Mouse (Mus musculus) brain, adult 2 months (tissue): ENCODE data around the gene Fam19a2.

Source experiments
- DNase-seq: peaks from one replicate; pipeline ENCODE4 v3.0.0; 2011; ENCODE audit warnings: low read depth, low spot score

Fam19a2 gene

DNA sequence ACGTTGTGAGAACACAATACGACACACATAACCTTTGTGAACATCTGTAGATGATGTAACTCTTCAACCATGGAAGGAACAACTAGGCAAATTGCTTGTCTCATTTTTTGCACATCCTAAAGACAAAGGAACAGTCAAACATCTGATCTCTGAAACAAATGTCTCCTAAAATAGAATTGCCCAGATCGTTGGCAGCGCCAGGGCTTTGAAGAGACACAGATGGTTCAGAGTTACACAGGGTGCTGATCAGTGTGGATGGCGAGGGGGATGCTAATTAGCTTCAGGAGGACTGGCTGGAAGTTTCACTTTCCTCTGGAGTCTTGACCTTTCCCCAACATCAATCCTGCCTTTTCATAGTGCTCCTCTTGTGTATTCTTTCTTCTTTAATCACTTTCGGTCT is 284.6 kb downstream of the Fam19a2 start:
- DNase-seq, result peak; percentile 73

DNA sequence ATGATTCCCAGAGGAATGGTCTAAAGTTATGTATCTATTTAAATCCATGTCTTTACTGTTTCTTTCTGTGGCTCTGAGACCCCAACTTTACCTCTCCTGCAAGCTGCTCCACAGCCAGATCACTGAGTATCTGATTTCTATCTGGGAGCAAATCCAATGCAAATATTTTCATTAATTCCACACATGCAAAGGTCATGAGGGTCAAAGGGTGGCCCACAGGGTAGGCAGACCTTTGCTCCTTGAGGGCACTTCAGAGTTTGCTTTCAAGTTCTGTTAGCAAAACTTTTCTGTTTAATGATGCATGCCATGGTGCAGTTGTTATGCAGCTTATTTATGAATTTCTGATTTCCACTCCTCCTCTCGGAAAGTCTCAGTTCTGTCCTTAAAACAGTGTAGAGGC is 303.9 kb downstream of the Fam19a2 start:
- no peak for DNase-seq

DNA sequence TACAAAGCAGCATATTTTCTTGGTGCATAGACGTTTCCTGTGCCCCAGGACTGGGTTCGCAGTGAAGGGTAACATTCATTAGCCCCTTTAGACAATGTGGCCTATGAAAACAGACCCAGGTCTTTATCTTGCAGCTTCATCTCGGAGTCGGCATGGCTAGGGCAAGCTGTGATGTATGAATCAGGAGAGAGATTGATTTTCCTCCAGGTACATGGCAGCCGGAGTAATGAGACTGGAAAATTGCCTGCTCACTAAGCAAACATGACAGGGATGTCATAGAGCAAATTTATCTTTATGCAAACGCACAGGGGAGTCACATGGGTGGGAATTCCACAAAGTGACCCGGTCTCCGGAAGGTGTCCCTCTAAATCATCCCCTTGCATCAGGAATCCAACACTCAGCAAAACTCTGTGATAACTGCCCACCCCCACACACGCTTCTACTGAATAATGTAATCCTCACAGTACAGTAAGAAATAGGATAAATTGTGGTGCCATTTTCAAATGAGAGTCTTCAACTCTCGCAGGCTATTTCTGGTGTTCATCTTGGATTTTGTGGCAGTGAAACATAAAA is 306.9 kb downstream of the Fam19a2 start:
- DNase-seq, result no peak

DNA sequence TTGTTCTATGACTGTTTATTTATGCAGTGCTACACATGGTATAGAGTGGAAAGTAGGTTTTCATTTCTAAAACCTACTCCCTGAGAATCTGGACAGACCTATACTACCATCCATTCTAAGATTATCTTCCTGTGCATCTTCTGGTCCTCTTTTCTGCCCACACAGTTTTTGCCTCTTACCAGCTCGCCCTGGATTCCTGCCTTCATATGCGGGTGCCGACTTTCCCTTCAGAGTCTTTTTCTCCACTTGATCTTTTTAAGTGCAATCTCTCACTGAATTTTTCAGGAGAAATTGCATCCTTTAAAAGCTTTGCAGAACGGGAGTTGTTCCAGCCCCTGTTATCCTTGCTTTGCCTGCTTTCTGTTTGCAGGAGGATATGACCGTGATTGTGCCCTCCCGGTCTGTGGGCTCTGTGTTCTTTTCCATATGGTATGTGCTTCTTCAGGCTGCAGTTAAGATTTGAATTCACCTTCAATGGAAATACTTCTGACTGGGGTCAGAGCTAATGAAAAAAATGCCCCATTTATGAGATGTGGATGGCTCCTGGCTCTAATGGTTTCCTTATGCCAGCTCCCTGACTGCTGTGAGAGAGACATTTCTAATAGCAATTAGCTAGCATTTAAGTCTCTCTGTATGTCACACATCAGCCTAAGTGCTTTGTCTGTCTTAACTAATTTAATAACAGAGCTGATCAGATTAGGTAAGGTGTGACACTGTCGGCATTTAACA is 308.7 kb downstream of the Fam19a2 start:
- peak; percentile 77 for DNase-seq

DNA sequence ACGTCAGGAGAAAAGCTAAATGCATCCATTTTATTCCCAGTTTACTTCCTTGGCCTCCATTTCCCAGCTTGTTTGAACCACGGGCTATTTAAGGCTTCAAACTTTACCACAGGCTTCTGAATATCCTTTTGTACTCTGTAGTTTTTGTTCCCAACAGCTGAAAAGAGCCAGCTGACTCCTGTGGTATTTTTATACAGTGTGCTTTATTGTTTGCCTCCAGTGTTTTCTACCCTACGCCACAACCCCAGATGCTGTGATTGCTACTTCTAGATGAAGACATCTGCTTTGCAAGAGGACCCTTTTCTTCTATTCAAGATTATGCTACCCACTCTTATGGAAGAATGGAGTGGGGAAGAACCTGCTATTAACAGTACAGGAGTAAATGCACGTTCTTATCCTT is 314.0 kb downstream of the Fam19a2 start:
- peak; percentile 75 for DNase-seq

DNA sequence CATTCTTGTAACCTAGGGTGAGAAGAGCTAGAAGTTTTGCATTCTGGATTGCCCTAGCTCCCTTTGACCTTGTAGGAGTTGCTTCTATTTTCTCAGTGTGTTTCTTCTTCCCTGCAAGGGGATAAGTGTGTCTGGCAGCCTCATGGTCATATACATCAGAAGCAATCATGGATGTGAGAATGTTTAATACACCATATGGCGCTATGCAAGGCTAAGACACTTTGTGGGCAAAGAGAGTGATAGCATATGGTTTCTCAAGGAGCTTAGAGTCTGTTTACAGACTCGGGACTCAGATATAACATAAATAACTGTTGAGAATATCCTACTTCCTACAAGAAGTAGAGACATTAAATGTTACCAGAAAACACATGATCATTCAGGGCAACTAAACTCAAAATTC is 315.2 kb downstream of the Fam19a2 start:
- DNase-seq, result peak; percentile 54

DNA sequence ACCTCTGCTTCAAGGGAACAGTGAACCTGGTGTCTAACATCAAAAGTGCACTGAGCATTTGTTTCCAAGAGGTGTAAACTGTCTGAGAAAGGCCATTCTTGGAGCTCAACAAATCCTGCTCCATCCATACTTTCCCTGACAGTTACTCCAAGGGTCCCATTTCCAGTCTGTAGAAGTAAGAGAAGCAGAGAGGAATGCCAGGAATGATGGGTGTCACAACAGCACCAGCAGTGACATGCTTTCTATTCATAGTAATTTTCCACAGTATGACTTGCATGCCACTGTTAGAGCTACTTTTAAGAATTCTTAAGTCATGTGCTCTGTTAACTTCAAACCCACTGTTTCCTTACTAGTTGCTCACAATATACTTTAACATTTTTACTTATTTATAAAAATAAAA is 331.2 kb downstream of the Fam19a2 start:
- no peak for DNase-seq

DNA sequence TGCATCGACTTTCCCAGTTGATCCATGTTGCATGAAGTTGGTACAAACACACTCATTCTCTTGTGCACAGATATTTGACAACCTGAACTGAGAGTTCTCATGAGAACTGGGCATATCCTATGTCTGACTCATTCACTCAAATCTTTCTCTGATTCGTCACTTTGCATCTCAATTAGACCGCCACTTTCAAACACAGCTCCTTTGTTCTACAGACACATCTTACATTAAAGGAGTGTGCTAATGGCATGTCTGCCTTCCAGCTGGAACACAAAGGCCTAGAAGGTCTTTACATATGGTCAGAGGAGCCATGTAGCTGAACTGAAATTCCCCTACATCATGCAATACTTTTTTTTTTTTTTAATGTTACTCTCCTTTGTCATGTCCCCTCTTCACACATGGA is 333.3 kb downstream of the Fam19a2 start:
- DNase-seq, result no peak

DNA sequence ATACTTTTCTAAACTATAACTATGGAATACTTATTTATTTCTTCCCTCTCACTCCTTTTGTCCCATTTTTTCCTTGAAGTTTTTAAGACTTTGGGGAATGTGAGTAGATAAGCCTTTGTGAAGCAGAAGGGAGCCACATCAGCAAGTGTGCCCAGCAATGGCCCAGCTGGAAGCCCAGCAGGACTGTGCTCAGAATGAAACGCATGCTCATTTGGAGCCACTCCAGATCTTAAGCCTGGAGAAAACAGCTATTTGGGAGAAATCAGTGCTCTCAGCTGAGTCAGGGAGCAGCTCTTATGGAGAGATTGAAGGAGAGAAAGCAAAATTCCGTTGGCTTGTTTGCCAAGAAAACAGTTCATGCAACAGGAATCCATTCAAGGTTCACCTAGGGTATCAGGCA is 341.9 kb downstream of the Fam19a2 start:
- peak; percentile 64 for DNase-seq

DNA sequence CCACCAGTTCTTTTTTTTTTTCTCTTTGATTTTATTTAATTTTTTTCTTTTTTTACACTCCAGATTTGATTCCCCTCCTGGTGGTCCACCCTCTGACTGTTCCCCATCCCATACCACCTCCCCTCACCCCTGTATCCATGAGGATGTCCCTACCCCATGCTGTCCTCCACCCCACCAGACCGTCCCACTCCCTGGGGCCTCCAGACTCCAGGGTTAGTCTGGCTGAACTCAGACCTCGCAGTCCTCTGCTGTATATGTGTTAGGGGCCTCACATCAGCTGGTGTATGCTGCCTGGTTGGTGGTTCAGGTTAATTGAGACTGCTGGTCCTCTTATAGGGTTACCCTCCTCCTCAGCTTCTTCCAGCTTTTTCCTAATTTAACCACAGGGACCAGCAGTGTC is 362.9 kb downstream of the Fam19a2 start:
- no peak for DNase-seq

DNA sequence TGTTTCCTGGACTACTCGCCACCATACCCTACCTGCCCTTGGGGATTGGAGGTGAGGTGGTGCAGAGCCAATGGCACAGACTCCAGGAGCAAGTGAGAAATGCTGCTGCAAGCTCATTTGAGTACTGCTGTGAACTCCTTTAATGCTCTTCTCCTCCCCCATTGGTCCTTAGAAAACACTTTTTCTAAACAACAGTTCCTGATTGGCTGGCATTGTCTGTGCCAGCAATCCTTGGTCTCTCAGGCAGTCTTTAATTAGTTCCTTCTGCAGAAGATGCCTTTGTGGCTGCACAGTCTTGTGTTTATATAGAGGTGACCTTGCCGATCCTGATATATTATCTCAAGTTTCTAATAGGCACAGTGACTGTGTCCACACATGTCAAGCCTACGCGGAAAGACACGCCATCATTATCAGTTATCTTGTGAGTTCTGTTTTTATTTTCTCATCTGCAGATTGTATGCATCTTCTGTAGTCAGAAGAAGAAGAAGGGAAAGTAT is 365.5 kb downstream of the Fam19a2 start:
- DNase-seq, result no peak

DNA sequence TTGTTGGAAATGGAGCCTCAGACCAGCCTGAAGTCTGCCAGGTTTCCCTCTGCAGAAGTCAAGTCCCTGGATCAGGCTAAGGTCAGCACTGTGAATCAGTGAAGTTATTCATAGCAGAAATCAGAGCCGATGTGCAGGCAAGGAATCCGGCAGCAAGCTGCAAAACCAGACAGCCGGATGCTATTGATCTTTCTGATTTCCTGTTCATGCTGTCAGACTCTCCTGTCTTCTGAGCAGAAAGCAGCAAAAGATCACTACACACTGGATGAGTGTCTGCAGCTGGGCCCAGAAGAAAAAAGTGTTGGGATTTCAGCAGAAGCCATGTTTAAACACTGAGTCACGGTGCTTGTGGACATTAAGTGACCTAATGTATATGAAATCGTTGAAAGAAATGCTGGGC is 368.2 kb downstream of the Fam19a2 start:
- peak; percentile 37 for DNase-seq

DNA sequence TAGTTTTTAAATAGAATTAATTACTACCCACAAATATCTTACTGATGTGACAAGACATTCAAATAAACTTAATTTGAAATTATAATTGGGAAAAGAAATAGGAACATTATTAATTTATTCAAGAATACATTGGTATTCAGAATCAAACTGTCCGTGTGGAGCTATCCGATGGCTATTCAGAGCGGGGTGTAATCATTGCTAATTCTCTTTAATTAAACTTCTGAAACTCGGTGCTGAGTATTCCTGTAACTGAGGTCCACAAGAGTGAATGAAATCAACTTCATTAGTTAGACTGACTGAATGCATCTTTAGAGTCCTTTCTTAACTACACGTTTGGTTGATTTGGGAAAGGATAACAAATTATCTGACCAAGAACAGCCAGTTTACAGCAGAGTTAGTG is 372.9 kb downstream of the Fam19a2 start:
- no peak for DNase-seq

DNA sequence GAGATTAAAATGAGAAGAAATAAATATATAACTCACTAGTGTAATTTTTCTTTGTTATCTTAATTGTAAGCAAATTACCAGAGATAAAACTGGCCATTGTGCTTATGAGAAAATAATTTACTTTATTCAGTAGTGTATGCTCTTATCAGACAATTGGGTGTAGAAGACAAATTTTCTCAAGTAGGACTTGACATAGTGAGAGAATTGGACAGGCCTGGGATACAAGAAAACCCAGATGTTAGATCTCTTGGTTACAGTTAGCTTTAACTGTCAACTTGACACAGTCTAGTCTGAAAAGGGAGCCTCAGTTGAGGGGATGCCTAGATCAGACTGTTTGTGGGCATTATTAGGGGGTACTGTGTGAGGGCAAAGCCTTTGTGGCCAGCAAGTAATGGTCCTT is 373.7 kb downstream of the Fam19a2 start:
- DNase-seq, result no peak

DNA sequence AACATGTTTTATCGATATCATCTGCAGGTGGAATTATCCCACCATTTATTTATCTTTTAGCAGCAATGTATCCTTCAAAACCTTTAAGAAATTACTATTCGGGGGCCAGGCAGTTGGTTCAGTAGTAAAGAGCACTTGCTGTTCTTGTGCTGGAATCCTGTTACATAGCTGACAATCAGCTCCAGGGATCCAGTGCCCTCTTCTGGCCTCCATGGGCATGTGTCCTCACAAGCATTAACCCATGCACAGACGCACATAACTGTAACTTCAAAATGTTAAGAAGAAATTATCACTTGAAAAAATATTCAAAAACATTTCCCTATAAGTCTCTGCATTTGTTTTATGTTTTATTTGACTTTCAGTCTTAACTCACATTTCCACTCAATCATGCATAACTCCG is 381.8 kb downstream of the Fam19a2 start:
- no peak for DNase-seq

DNA sequence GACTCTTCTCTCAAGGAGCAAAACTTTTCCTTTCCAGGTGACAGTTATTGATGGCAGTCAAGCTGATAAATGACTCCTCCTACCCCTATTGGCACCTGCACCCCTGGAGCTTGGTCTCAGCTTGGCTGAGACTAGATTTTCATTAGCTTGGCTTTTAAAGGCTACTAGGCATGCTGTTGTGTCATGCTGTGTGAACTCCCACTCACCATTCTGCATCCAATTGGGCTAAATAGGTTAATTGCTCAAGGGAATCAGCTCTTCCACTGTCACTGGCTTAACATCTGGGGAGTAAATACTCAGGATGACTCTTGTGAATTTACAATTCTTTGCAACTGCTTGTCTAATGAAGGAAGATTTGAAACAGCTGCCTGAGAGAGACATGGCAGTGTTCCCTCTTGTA is 407.4 kb downstream of the Fam19a2 start:
- no peak for DNase-seq

DNA sequence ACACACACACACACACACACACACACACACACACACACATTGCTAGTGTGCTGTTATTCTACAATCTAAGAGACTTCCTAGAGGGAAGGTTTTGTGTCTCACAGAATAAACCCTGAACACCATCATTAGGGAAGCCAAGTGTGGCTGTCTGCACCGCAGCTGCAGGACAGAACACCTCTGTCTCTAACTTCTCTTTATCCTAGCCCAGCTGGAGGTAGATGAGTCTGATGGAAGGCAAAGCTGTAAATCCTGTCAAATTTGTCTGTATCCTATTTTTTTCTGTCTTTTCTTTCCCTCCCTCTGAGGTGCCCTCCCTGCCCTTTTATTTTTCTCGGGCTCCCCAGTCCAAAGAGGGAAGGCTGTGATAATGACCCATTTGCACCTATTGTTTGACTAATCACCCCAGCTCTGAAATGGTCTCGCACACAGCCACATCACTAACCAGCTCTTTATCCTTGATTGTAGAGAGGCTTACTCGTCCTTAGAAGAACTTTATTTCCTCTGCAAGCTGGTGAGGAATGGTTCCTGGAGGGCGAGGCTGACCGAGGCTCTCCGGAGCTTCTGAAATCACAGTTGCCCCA is 414.6 kb downstream of the Fam19a2 start:
- no peak for DNase-seq

DNA sequence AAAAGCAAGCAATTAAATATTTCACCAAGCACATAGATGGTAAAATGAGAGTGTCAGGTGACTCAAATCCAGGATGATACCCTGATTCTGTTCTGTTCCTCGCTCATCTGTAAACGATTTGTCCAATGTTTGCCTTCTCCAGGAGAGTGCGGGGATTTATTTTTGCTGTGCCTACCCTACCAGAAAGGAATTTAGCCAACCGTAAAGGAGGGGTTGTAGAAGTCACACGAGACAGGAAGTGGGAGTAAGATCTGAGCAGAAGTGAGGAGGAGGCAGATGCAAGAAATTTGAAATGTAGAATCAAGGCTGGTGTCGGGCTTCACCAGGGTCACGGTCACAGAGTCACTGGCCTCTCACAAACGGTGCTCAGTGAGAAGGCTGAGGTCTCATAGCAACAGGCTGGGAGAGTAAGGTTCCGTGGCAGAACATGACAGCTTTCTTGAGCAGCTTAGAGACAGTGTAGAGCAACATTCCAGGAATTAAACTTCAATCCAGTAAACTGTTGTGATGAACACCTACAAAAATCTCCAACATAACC is 419.0 kb downstream of the Fam19a2 start:
- DNase-seq, result no peak

DNA sequence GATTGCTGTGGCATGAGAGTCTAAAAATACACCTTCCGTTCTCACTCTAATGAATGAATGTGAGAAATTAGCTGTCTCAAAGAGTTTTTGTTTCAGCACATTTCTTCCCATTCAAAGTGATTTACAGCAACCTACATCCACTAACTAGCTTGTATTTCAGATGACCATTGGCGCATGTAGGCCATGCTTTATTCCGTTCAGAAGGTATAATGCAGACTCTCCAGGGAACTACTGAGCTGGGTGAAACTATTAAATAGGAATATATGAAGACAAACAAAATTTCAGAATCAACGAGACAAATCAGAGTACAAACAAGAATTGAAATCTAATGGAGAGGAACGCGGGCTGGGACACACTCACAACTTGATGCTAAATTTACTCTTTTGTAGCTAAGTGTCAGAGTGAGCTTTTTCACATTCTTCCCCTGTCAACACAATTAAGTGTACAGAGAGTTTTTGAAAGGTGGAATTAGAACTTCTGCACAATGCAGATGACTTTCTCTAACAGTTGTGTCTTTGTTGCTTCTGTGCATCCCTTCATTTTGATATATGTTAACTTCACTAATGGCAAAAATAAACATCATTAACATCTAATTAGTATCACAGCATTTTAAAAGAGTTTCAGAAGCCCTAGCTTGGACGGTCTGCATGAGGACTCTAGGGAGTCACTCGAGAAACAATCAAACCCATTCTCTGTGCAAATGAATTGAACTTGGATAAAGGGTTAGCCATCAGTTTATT is 428.6 kb downstream of the Fam19a2 start:
- DNase-seq, result no peak

DNA sequence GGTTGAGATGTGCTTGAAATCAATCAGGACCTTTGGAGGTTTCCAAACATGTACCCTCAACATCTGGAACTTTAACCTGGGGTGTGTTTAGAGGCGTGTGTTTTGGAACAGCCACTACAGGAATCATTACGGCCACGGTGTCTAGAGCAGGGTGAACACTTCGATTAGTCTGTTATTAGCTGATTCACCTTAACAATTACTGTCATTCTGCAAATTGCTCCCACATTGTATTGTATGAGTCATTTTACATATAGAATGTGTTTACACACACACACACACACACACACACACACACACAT is 429.1 kb downstream of the Fam19a2 start:
- DNase-seq, result no peak

DNA sequence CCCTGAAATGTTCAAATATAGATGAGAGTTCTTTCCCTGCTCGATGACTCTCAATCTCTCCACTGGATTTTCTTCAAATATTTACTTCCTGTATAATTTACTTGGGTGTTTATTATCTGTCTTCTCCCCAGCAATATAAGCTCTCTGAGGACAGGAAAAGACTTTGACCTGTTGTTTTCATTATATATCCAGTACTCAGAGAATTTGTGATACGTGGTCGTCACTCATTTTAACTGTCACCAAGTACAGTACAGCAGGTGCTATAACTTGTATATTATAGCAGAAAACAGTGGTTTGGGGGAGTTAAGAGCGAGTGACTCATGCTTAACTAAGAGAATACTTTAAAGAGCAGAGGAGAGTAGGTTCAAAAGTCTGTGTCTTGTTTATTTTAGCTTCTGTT is 438.8 kb downstream of the Fam19a2 start:
- DNase-seq, result no peak

DNA sequence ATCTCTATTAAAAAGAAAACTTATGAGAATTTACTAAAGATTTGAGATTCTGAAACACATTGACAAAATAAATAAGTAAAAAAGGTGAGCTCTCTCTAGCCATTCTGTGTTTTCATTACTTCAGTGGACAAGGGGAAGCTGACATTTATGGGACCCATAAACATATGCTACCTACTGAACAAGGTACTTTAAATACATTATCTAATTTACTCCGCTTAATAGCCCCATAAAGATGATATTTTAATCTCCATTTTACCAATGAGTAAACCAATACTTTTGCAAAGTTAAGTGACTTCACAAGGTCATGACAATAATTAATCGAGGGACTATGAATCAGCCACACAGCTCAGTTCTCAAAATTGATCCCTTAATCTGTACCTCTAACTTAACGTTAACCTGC is 443.2 kb downstream of the Fam19a2 start:
- no peak for DNase-seq
